Mouse (Mus musculus): ENCODE results near the gene Vsnl1. TPM values are rescaled to one million over a fixed set of nuclear protein-coding genes. Genes with fewer than 3 reads are reported as not detected.

Vsnl1 gene
- polyA plus RNA-seq, 1 experiment from 2014 or later = 1.3 TPM

DNA sequence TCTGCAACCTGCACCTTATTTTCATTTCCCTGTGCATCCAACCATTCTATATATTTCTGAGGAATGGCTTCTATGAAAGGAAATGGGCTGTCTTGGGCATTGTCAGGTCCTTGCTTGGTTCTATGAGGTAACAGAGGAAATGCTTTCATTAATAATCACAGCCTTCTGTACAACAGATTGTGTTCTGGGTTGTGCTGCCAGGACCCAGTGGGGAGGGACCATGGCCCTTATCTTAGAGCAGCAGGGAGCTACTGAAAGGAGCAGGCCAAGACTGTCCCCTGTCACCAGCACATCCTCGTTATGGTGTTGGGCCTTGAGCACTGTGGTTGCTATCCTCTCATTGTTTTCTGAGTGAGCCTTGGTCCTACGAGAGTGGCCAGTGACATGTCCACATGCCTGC lies 40.9 kb downstream of the Vsnl1 start:
- ATAC-seq (ENCODE audit: low FRiP score) (no peak), DNase-seq (ENCODE audit: low spot score, missing footprints) (no peak)
- H3K9ac ChIP-seq (ENCODE audit: low read length) = no peak overlapping the region
- 84% methylated on average over 2 of the region's 2 CpGs for WGBS
- no peaks in the 10 kb centered on the region for H3K36me3 ChIP-seq (ENCODE audit: control insufficient read depth, insufficient read depth, low read length)
- H3K4me3 ChIP-seq (ENCODE audit: low read depth, low read length) = no peak overlapping the region
- H3K27me3 ChIP-seq (ENCODE audit: control insufficient read depth, insufficient read depth, low read length) = no peaks in the 10 kb centered on the region
- no peak overlapping the region for H3K27ac ChIP-seq (ENCODE audit: low read depth, low read length)
- no peak overlapping the region for H3K4me2 ChIP-seq
- H3K4me1 ChIP-seq (ENCODE audit: control insufficient read depth, insufficient read depth, low read length) = no peaks in the 10 kb centered on the region
- H3K9me3 ChIP-seq (ENCODE audit: control insufficient read depth, low read length) = no peaks in the 10 kb centered on the region

GRCm38 (mm10) chr12:11392525-11392924 lies 43.9 kb downstream of the Vsnl1 start:
- H3K4me2 ChIP-seq = no peak overlapping the region
- 23% methylated on average over 1 of the region's 1 CpGs for WGBS
- no peaks in the 10 kb centered on the region for H3K4me1 ChIP-seq (ENCODE audit: control insufficient read depth, insufficient read depth, low read length)
- H3K9me3 ChIP-seq (ENCODE audit: control insufficient read depth, low read length) = no peaks in the 10 kb centered on the region
- ATAC-seq (ENCODE audit: low FRiP score) = no peak
- no peak overlapping the region for H3K4me3 ChIP-seq (ENCODE audit: low read depth, low read length)
- DNase-seq (ENCODE audit: low spot score, missing footprints) = no peak
- H3K36me3 ChIP-seq (ENCODE audit: control insufficient read depth, insufficient read depth, low read length) = no peaks in the 10 kb centered on the region
- H3K27ac ChIP-seq (ENCODE audit: low read depth, low read length) = no peak overlapping the region
- no peak overlapping the region for H3K9ac ChIP-seq (ENCODE audit: low read length)
- no peaks in the 10 kb centered on the region for H3K27me3 ChIP-seq (ENCODE audit: control insufficient read depth, insufficient read depth, low read length)

GRCm38 (mm10) chr12:11391244-11391949 lies 45.0 kb downstream of the Vsnl1 start:
- DNase-seq (ENCODE audit: low spot score, missing footprints) = no peak
- H3K9ac ChIP-seq (ENCODE audit: low read length) = no peak overlapping the region
- H3K9me3 ChIP-seq (ENCODE audit: control insufficient read depth, low read length) = no peaks in the 10 kb centered on the region
- no peak for ATAC-seq (ENCODE audit: low FRiP score)
- H3K27me3 ChIP-seq (ENCODE audit: control insufficient read depth, insufficient read depth, low read length) = no peaks in the 10 kb centered on the region
- H3K4me2 ChIP-seq = no peak overlapping the region
- 79% methylated on average over 7 of the region's 7 CpGs for WGBS
- H3K36me3 ChIP-seq (ENCODE audit: control insufficient read depth, insufficient read depth, low read length) = no peaks in the 10 kb centered on the region
- no peaks in the 10 kb centered on the region for H3K4me1 ChIP-seq (ENCODE audit: control insufficient read depth, insufficient read depth, low read length)
- no peak overlapping the region for H3K27ac ChIP-seq (ENCODE audit: low read depth, low read length)
- H3K4me3 ChIP-seq (ENCODE audit: low read depth, low read length) = no peak overlapping the region

DNA sequence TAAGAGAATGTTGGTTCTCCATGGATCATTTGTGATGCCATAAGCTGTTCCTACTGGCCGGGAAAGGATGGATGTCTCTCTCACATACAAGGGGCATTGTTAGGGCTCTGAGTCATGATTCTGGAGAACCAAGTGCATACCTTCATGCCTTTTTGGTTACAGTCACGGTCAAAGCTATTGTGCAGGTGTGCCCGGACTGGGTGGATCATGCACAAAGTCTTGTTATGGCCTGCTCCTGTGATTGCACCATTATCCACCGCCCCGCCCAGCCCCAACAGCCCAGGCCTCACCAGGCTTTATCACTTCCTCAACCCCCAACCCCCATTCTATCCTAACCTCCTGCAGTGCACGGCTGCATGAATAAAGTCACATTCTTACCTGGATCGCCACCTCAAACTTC lies 47.3 kb downstream of the Vsnl1 start:
- no peaks in the 10 kb centered on the region for H3K9me3 ChIP-seq (ENCODE audit: control insufficient read depth, low read length)
- no peak overlapping the region for H3K4me3 ChIP-seq (ENCODE audit: low read depth, low read length)
- no peaks in the 10 kb centered on the region for H3K27me3 ChIP-seq (ENCODE audit: control insufficient read depth, insufficient read depth, low read length)
- ATAC-seq (ENCODE audit: low FRiP score) (no peak), DNase-seq (ENCODE audit: low spot score, missing footprints) (no peak)
- H3K9ac ChIP-seq (ENCODE audit: low read length) = no peak overlapping the region
- H3K27ac ChIP-seq (ENCODE audit: low read depth, low read length) = no peak overlapping the region
- H3K4me2 ChIP-seq = no peak overlapping the region
- no peaks in the 10 kb centered on the region for H3K36me3 ChIP-seq (ENCODE audit: control insufficient read depth, insufficient read depth, low read length)
- 90% methylated on average over 7 of the region's 7 CpGs for WGBS
- no peaks in the 10 kb centered on the region for H3K4me1 ChIP-seq (ENCODE audit: control insufficient read depth, insufficient read depth, low read length)

GRCm38 (mm10) chr12:11384754-11385153 lies 51.7 kb downstream of the Vsnl1 start:
- DNase-seq (ENCODE audit: low spot score, missing footprints) (no peak), ATAC-seq (ENCODE audit: low FRiP score) (no peak)
- Histone ChIP-seq H3K36me3 (ENCODE audit: control insufficient read depth, insufficient read depth, low read length) (no peaks in the 10 kb centered on the region), H3K9ac (ENCODE audit: low read length) (no peak overlapping the region), H3K27ac (ENCODE audit: low read depth, low read length) (no peak overlapping the region), H3K27me3 (ENCODE audit: control insufficient read depth, insufficient read depth, low read length) (no peaks in the 10 kb centered on the region), H3K4me1 (ENCODE audit: control insufficient read depth, insufficient read depth, low read length) (no peaks in the 10 kb centered on the region), H3K4me2 (no peak overlapping the region), H3K4me3 (ENCODE audit: low read depth, low read length) (no peak overlapping the region), H3K9me3 (ENCODE audit: control insufficient read depth, low read length) (no peaks in the 10 kb centered on the region)
- WGBS = 90% methylated on average over 1 of the region's 1 CpGs

- WGBS = 83% methylated on average over 2 of the region's 2 CpGs
- Histone ChIP-seq H3K27me3 (ENCODE audit: control insufficient read depth, insufficient read depth, low read length) (no peaks in the 10 kb centered on the region), H3K4me2 (no peak overlapping the region), H3K9me3 (ENCODE audit: control insufficient read depth, low read length) (no peaks in the 10 kb centered on the region), H3K4me3 (ENCODE audit: low read depth, low read length) (no peak overlapping the region), H3K36me3 (ENCODE audit: control insufficient read depth, insufficient read depth, low read length) (no peaks in the 10 kb centered on the region), H3K4me1 (ENCODE audit: control insufficient read depth, insufficient read depth, low read length) (no peaks in the 10 kb centered on the region), H3K9ac (ENCODE audit: low read length) (no peak overlapping the region), H3K27ac (ENCODE audit: low read depth, low read length) (no peak overlapping the region)
- ATAC-seq (ENCODE audit: low FRiP score) = no peak
- no peak for DNase-seq (ENCODE audit: low spot score, missing footprints)
These were observed 57.0 kb downstream of the Vsnl1 start for GRCm38 (mm10) chr12:11379396-11379795.

DNA sequence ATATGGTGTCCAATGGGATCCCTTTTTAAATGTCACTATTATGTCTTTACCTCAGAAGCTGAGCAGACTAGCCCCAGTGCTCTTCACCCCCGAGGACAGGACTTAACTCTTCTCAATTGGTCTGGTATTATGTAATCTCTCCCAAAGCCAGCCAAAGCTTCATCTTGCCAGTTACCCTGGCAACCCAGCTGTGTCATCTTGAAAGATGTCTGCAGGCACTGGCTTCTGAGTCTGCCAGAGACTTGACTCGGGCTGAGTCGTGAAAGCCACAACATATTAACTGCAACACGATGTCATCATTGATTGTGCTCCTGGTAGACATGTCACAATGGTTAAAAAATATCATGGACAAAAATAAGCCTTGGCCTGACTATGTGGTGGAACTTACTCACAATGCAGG lies 66.4 kb downstream of the Vsnl1 start:
- Histone ChIP-seq H3K27me3 (ENCODE audit: control insufficient read depth, insufficient read depth, low read length) (no peaks in the 10 kb centered on the region), H3K4me2 (no peak overlapping the region), H3K36me3 (ENCODE audit: control insufficient read depth, insufficient read depth, low read length) (no peaks in the 10 kb centered on the region), H3K27ac (ENCODE audit: low read depth, low read length) (no peak overlapping the region), H3K9ac (ENCODE audit: low read length) (no peak overlapping the region), H3K4me3 (ENCODE audit: low read depth, low read length) (no peak overlapping the region), H3K4me1 (ENCODE audit: control insufficient read depth, insufficient read depth, low read length) (no peaks in the 10 kb centered on the region), H3K9me3 (ENCODE audit: control insufficient read depth, low read length) (no peaks in the 10 kb centered on the region)
- DNase-seq (ENCODE audit: low spot score, missing footprints) (no peak), ATAC-seq (ENCODE audit: low FRiP score) (peak; percentile 61)
- 56% methylated on average over 4 of the region's 4 CpGs for WGBS

- ATAC-seq (ENCODE audit: low FRiP score) (no peak), DNase-seq (ENCODE audit: low spot score, missing footprints) (no peak)
- H3K27me3 ChIP-seq (ENCODE audit: control insufficient read depth, insufficient read depth, low read length) = no peaks in the 10 kb centered on the region
- no peak overlapping the region for H3K9ac ChIP-seq (ENCODE audit: low read length)
- WGBS = 72% methylated on average over 3 of the region's 3 CpGs
- no peak overlapping the region for H3K4me3 ChIP-seq (ENCODE audit: low read depth, low read length)
- no peak overlapping the region for H3K4me2 ChIP-seq
- no peaks in the 10 kb centered on the region for H3K36me3 ChIP-seq (ENCODE audit: control insufficient read depth, insufficient read depth, low read length)
- no peaks in the 10 kb centered on the region for H3K4me1 ChIP-seq (ENCODE audit: control insufficient read depth, insufficient read depth, low read length)
- H3K9me3 ChIP-seq (ENCODE audit: control insufficient read depth, low read length) = no peaks in the 10 kb centered on the region
- H3K27ac ChIP-seq (ENCODE audit: low read depth, low read length) = no peak overlapping the region
These were observed 69.2 kb downstream of the Vsnl1 start for GRCm38 (mm10) chr12:11367099-11367765.

DNA sequence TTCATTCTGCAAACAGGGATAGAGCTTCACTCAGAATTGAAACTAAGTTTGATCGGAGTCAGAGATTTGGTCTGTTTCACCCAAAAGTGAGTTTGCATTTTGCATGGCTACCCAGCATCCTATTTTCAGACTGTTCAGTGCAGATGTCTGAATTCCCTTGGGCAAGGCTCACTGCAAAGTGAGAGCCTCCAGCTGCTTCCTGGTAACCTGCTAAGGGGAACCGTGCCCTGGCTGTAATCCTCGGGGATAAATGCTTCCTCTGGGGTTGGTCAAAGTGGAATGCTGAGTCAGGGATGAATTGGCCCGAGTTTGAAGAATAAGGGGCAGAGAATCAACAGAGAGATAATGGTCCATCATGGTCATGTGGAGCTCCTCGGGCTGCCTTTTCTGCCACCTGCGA lies 71.5 kb downstream of the Vsnl1 start:
- H3K27ac ChIP-seq (ENCODE audit: low read depth, low read length) = no peak overlapping the region
- no peaks in the 10 kb centered on the region for H3K27me3 ChIP-seq (ENCODE audit: control insufficient read depth, insufficient read depth, low read length)
- DNase-seq (ENCODE audit: low spot score, missing footprints) (no peak), ATAC-seq (ENCODE audit: low FRiP score) (no peak)
- no peaks in the 10 kb centered on the region for H3K4me1 ChIP-seq (ENCODE audit: control insufficient read depth, insufficient read depth, low read length)
- H3K9me3 ChIP-seq (ENCODE audit: control insufficient read depth, low read length) = no peaks in the 10 kb centered on the region
- no peaks in the 10 kb centered on the region for H3K36me3 ChIP-seq (ENCODE audit: control insufficient read depth, insufficient read depth, low read length)
- no peak overlapping the region for H3K4me3 ChIP-seq (ENCODE audit: low read depth, low read length)
- H3K9ac ChIP-seq (ENCODE audit: low read length) = no peak overlapping the region
- H3K4me2 ChIP-seq = no peak overlapping the region
- WGBS = 65% methylated on average over 6 of the region's 6 CpGs

Data from midbrain, embryonic 11.5 days (tissue).